In genomic region chr7:100276397-100276796, GRCm38 (mm10) we compare ENCODE assay signal across 13 mouse cellular contexts. TPM values are rescaled to one million over a fixed set of nuclear protein-coding genes. Genes with fewer than 3 reads are reported as not detected.
DNase-seq lines count a peak whose midpoint lies in the region; ATAC-seq lines count a peak whose summit lies in the region.
"Had no signal": no experiment of that assay in that cellular context is flagged by ENCODE, and none has a peak within 500 bp of the region (broad histone marks: within the 10 kb centered on the region; RNA-seq: fewer than 3 reads in every experiment).

No protein-coding gene starts in this region.

- no peaks in the 10 kb centered on the region for H3K27me3 ChIP-seq in hindbrain, embryonic 14.5 days (ENCODE audit: control insufficient read depth, insufficient read depth, low read length)
- no peaks in the 10 kb centered on the region for H3K27me3 ChIP-seq in hindbrain, embryonic 16.5 days (replicated peaks; ENCODE audit: control insufficient read depth, insufficient read depth, low read length)
- H3K27me3 ChIP-seq in midbrain, embryonic 11.5 days (ENCODE audit: control insufficient read depth, insufficient read depth, low read length) = no peaks in the 10 kb centered on the region
- H3K27me3 ChIP-seq in midbrain, embryonic 10.5 days (ENCODE audit: low read depth, poor library complexity, severe bottlenecking) = no peaks in the 10 kb centered on the region
- H3K27me3 ChIP-seq in heart, embryonic 11.5 days (ENCODE audit: control insufficient read depth, insufficient read depth, low read length) = no peaks in the 10 kb centered on the region
- H3K27me3 ChIP-seq: hindbrain, embryonic 13.5 days had no signal

- H3K4me3 ChIP-seq in hindbrain, embryonic 14.5 days (replicated peaks; ENCODE audit: low read length) = no peak overlapping the region
- no peak overlapping the region for H3K4me3 ChIP-seq in hindbrain, embryonic 16.5 days (ENCODE audit: low read length)
- H3K4me3 ChIP-seq in midbrain, embryonic 11.5 days (ENCODE audit: low read depth, low read length) = no peak overlapping the region
- H3K4me3 ChIP-seq in midbrain, embryonic 10.5 days = no peak overlapping the region
- no peak overlapping the region for H3K4me3 ChIP-seq in heart, embryonic 11.5 days (ENCODE audit: low read depth, low read length)
- H3K4me3 ChIP-seq: hindbrain, embryonic 13.5 days; liver, embryonic 15.5 days had no signal

- ATAC-seq in hindbrain, embryonic 14.5 days (ENCODE audit: low FRiP score) = no peak
- no peak for ATAC-seq in hindbrain, embryonic 16.5 days
- ATAC-seq in midbrain, embryonic 11.5 days (ENCODE audit: low FRiP score) = no peak
- no peak for ATAC-seq in heart, embryonic 11.5 days (replicated peaks; ENCODE audit: insufficient number of reproducible peaks, low FRiP score, low TSS enrichment)

- DNase-seq in hindbrain, embryonic 14.5 days (ENCODE audit: low spot score) = peak; percentile 47
- DNase-seq in midbrain, embryonic 11.5 days (ENCODE audit: low spot score, missing footprints) = peak; percentile 90
- no peak for DNase-seq in midbrain, embryonic 10.5 days (ENCODE audit: low spot score)
- peak; percentile 65 for DNase-seq in NIH3T3 (ENCODE audit: low read depth)
- peak; percentile 39 for DNase-seq in retina, postnatal 1 day
- DNase-seq: cerebellum, adult 2 months; gastrocnemius, postnatal 36 days; layer of hippocampus, adult 9-11 months; right cerebral cortex, adult 18-20 months had no signal

- no peaks in the 10 kb centered on the region for H3K9me3 ChIP-seq in hindbrain, embryonic 14.5 days (ENCODE audit: control insufficient read depth, low read length)
- H3K9me3 ChIP-seq in hindbrain, embryonic 16.5 days (ENCODE audit: control insufficient read depth, low read length) = no peaks in the 10 kb centered on the region
- no peaks in the 10 kb centered on the region for H3K9me3 ChIP-seq in midbrain, embryonic 11.5 days (ENCODE audit: control insufficient read depth, low read length)
- no peaks in the 10 kb centered on the region for H3K9me3 ChIP-seq in midbrain, embryonic 10.5 days (replicated peaks)
- no peaks in the 10 kb centered on the region for H3K9me3 ChIP-seq in heart, embryonic 11.5 days (replicated peaks; ENCODE audit: control insufficient read depth, low read length)
- H3K9me3 ChIP-seq: hindbrain, embryonic 13.5 days; liver, embryonic 15.5 days had no signal

- peaks cover 16% of the 10 kb centered on the region for H3K36me3 ChIP-seq in hindbrain, embryonic 14.5 days (replicated peaks; ENCODE audit: control insufficient read depth, insufficient read depth)
- H3K36me3 ChIP-seq in hindbrain, embryonic 16.5 days (ENCODE audit: control insufficient read depth, insufficient read depth, low read length) = no peaks in the 10 kb centered on the region
- no peaks in the 10 kb centered on the region for H3K36me3 ChIP-seq in midbrain, embryonic 11.5 days (ENCODE audit: control insufficient read depth, insufficient read depth, low read length)
- H3K36me3 ChIP-seq in midbrain, embryonic 10.5 days = peaks cover 6% of the 10 kb centered on the region
- no peaks in the 10 kb centered on the region for H3K36me3 ChIP-seq in heart, embryonic 11.5 days (ENCODE audit: control insufficient read depth, insufficient read depth, low read length)
- H3K36me3 ChIP-seq: liver, embryonic 15.5 days had no signal

- H3K27ac ChIP-seq in hindbrain, embryonic 14.5 days = no peak overlapping the region
- no peak overlapping the region for H3K27ac ChIP-seq in hindbrain, embryonic 16.5 days (ENCODE audit: low read depth, low read length)
- no peak overlapping the region for H3K27ac ChIP-seq in midbrain, embryonic 11.5 days (ENCODE audit: low read depth, low read length)
- H3K27ac ChIP-seq in midbrain, embryonic 10.5 days (replicated peaks) = no peak overlapping the region
- H3K27ac ChIP-seq in heart, embryonic 11.5 days (ENCODE audit: low read depth, low read length) = no peak overlapping the region
- H3K27ac ChIP-seq: hindbrain, embryonic 13.5 days; liver, embryonic 15.5 days had no signal

- 48% methylated on average over 2 of the region's 2 CpGs for WGBS in hindbrain, embryonic 14.5 days
- 40% methylated on average over 2 of the region's 2 CpGs for WGBS in hindbrain, embryonic 16.5 days
- 40% methylated on average over 2 of the region's 2 CpGs for WGBS in midbrain, embryonic 11.5 days
- WGBS in midbrain, embryonic 10.5 days = 45% methylated on average over 2 of the region's 2 CpGs
- WGBS in heart, embryonic 11.5 days (ENCODE audit: insufficient replicate concordance) = 41% methylated on average over 2 of the region's 2 CpGs

- no peaks in the 10 kb centered on the region for H3K4me1 ChIP-seq in hindbrain, embryonic 14.5 days (replicated peaks; ENCODE audit: control insufficient read depth, insufficient read depth, low read length)
- no peaks in the 10 kb centered on the region for H3K4me1 ChIP-seq in hindbrain, embryonic 16.5 days (ENCODE audit: control insufficient read depth, insufficient read depth, low read depth, low read length)
- H3K4me1 ChIP-seq in midbrain, embryonic 11.5 days (ENCODE audit: control insufficient read depth, insufficient read depth, low read length) = no peaks in the 10 kb centered on the region
- peaks cover 11% of the 10 kb centered on the region for H3K4me1 ChIP-seq in midbrain, embryonic 10.5 days
- no peaks in the 10 kb centered on the region for H3K4me1 ChIP-seq in heart, embryonic 11.5 days (ENCODE audit: control insufficient read depth, insufficient read depth, low read length)
- H3K4me1 ChIP-seq: hindbrain, embryonic 13.5 days; liver, embryonic 15.5 days had no signal

- H3K9ac ChIP-seq in hindbrain, embryonic 14.5 days = no peak overlapping the region
- H3K9ac ChIP-seq in hindbrain, embryonic 16.5 days (ENCODE audit: low read depth, low read length) = no peak overlapping the region
- H3K9ac ChIP-seq in midbrain, embryonic 11.5 days (ENCODE audit: low read length) = no peak overlapping the region
- no peak overlapping the region for H3K9ac ChIP-seq in heart, embryonic 11.5 days (ENCODE audit: low read depth, low read length)
- H3K9ac ChIP-seq: hindbrain, embryonic 13.5 days; liver, embryonic 15.5 days had no signal

- H3K4me2 ChIP-seq in hindbrain, embryonic 14.5 days (replicated peaks) = no peak overlapping the region
- no peak overlapping the region for H3K4me2 ChIP-seq in hindbrain, embryonic 16.5 days (ENCODE audit: low read length)
- H3K4me2 ChIP-seq in midbrain, embryonic 11.5 days = no peak overlapping the region
- H3K4me2 ChIP-seq in heart, embryonic 11.5 days = no peak overlapping the region
- H3K4me2 ChIP-seq: hindbrain, embryonic 13.5 days; liver, embryonic 15.5 days had no signal

RNA-seq across cellular contexts. Expression of gene P4ha3, which starts 8.9 kb away (rescaled TPM):
- 10.5 and 12.6 TPM in 2 replicates for polyA plus RNA-seq in hindbrain, embryonic 14.5 days (2014; fragmentation: Nextera tagmentation; extraction: Ambion mirVana)
- 5.5 and 10.4 TPM in 2 replicates for polyA plus RNA-seq in hindbrain, embryonic 16.5 days (2015; fragmentation: Nextera tagmentation; extraction: Ambion mirVana)
- polyA plus RNA-seq in midbrain, embryonic 11.5 days (2014; fragmentation: Nextera tagmentation; extraction: Ambion mirVana) = 5.1 and 6.1 TPM in 2 replicates
- polyA plus RNA-seq in midbrain, embryonic 10.5 days (2016; fragmentation: Nextera tagmentation; extraction: Ambion mirVana) = 1.4 and 3.1 TPM in 2 replicates
- polyA plus RNA-seq in heart, embryonic 11.5 days (2014; fragmentation: Nextera tagmentation; extraction: Ambion mirVana) = 16.2 and 17.5 TPM in 2 replicates

RNA-seq across cellular contexts. Expression of gene Pgm2l1, which starts 49.2 kb away (rescaled TPM):
- polyA plus RNA-seq in hindbrain, embryonic 14.5 days (2014; fragmentation: Nextera tagmentation; extraction: Ambion mirVana) = 29.0 and 29.1 TPM in 2 replicates
- polyA plus RNA-seq in hindbrain, embryonic 16.5 days (2015; fragmentation: Nextera tagmentation; extraction: Ambion mirVana) = 29.2 and 33.7 TPM in 2 replicates
- 8.0 and 9.3 TPM in 2 replicates for polyA plus RNA-seq in midbrain, embryonic 11.5 days (2014; fragmentation: Nextera tagmentation; extraction: Ambion mirVana)
- polyA plus RNA-seq in midbrain, embryonic 10.5 days (2016; fragmentation: Nextera tagmentation; extraction: Ambion mirVana) = 4.5 and 7.3 TPM in 2 replicates
- polyA plus RNA-seq in heart, embryonic 11.5 days (2014; fragmentation: Nextera tagmentation; extraction: Ambion mirVana) = 2.2 and 2.6 TPM in 2 replicates
